Mouse (Mus musculus): ENCODE measurements at regions not wholly inside any gene's neighbourhood (a gene's known extent, or its start where the extent isn't known, plus 50 kb on each side); places are given as distances from the start of the nearest gene placed in this dataset.

DNA sequence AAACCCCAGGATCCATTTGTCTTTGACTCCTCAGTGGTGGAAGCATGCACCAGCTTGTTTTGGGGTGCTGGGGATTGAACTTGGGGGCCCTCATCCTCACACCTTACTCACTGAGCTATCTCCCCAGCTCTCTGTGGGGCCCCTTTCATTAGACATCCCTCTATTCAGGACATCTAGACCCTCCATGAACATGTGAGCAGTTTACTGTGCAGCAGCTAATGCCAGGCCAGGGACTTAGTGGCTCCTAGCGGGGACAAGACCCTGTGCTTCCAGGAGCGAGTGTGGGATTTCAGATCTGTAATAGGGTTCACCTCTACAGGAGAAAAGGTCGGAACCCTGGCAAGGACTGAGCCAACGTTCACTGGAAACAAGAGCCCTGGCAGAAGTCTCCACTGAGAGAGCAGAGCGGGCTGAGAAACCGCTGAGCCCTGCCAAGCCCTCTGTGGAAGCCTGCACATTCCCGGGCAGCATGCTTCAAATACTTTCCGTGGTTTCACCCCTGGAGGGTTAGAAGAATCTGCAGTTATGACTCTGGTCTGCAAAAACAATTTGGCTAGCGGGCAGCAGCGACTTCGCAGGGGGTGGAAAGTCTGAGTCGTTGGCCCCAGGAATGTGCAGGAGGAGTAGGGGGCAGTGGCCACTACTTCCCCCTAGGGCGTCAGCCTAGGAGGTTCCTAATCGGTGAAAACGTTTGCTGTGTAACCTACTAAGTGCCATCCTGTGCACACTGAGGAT, 125.6 kb downstream of the Smad6 start:
- ATAC-seq (ENCODE audit: poor library complexity, severe bottlenecking): no peak

DNA sequence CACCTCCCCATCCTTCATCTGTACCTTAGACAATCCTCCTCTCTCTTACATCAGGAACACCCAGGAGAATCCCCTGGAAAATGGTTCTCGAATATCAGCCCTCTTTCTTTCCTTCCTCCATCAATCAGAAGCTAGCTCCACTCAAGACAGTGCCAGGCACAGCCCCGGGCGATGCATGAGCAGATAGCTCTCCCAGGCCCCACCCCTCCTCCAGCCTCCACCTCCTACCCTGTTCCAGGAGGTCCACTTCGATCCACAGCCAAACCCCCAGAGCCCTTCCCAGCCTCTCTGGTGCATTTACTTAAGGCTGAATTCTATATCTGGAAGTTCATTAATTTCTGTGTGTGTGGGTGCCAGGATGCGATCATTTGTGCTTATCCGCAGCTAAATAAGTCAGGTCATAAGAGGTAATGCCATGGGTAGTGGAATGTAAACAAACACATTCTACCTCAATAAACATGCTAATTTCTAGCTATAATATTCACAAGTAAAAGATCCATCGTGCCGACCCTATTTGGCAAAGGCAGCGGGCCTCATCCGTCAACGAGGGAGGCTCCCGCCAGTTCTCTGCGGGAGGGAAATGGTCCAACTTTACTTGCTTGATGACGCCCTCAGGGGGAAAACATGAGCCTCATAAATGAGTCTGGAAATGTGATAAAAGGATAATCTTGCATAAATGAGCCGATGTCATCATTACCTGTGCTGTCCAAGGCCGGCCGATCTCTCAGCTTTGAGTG, 129.5 kb downstream of the Smad6 start:
- ATAC-seq (ENCODE audit: poor library complexity, severe bottlenecking): no peak

- no peak for ATAC-seq (ENCODE audit: poor library complexity, severe bottlenecking)
These were observed 131.1 kb downstream of the Smad6 start for GRCm38 (mm10) chr9:63890717-63891116.

DNA sequence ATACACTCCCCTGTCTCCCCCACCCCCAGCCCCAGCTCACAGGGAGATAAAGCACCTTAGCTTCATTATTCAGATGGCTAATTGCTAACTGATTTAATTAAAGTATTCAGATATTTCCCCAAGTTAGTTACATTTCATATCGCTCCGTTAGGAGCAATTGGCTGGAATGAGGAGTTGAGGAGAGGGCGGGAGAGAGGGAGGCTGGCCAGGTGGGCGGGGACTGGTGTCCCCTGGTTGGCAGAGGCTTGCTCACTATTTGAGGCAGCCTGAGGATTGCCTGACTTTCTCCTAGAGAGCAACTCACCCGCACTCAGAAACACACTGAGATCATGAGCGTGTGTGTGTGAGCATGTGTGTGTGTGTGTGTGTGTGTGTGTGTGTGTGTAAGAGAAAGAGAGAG, 131.8 kb upstream of the Smad3 start:
- ATAC-seq (ENCODE audit: poor library complexity, severe bottlenecking): no peak

GRCm38 (mm10) chr9:63884971-63885370, 127.2 kb upstream of the Smad3 start:
- no peak for ATAC-seq (ENCODE audit: poor library complexity, severe bottlenecking)

DNA sequence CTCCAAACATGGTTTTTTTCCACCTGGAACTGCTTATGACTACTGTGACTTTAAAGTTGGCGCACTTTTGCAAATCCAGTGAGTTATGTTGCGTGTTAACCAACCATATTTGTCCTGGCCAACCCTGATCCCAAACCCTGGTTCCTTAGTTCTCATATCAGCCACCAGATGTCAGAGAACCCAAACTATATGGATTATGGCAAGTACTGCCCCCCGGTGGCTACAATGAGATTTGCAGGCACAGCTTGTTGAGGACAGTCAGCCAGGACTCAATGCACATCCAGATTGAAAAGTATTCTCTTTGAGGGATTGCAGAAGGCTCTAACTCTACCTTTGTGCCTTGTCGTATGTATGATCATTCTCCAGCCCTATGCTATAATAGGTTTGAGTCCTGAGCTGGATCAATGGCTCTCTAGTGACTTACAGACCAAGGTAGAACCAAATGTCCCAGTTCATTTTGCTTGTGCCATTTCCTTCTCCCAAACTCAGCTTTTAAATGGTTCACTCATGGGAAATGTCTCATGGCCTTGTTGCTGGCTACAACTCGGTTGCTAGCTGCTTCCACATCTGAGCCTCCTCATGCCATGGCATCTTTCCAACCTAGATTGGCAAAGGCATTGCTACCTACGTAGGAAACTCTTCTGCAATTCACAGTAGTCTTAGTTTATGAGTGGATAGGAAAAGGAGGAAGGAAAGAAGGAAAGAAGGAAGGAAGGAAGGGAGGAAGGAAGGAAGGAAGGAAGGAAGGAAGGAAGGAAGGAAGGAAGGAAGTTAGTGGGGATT, 126.1 kb upstream of the Smad3 start:
- ATAC-seq (ENCODE audit: poor library complexity, severe bottlenecking): no peak

DNA sequence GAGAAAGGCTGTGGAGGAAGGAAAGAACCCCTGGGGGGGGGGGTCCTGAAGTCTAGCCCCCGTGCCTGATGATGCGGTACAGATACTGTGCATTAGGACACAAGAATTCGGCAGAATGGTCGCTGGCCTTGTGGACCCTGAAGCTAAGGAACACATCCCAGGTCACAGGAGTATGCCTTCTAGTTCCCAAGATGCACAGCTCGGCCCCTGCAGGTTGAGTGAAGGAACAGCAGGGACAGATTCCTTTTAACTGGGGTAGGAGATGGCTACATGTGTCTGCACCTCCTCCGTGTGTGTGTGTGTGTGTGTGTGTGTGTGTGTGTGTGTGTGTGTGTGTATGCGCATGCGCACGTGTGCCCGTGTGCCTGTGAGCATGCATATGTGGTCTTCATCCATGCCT, 123.9 kb upstream of the Smad3 start:
- no peak for ATAC-seq (ENCODE audit: poor library complexity, severe bottlenecking)

DNA sequence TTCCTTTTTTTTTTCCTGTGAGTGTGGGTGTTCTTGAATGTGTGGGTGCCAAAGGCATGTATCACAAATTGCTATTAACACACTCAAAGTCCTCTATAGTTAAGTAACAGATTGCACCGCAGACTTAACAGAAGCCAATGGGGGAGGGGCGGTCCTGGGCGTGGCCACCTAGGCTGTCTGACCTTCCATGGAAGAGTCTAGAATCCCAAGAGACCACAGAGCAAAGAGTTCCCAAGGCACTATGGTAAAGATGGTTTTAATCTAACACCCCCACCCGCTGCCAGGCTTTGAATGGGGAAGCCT, 123.4 kb upstream of the Smad3 start:
- no peak for ATAC-seq (ENCODE audit: poor library complexity, severe bottlenecking)

DNA sequence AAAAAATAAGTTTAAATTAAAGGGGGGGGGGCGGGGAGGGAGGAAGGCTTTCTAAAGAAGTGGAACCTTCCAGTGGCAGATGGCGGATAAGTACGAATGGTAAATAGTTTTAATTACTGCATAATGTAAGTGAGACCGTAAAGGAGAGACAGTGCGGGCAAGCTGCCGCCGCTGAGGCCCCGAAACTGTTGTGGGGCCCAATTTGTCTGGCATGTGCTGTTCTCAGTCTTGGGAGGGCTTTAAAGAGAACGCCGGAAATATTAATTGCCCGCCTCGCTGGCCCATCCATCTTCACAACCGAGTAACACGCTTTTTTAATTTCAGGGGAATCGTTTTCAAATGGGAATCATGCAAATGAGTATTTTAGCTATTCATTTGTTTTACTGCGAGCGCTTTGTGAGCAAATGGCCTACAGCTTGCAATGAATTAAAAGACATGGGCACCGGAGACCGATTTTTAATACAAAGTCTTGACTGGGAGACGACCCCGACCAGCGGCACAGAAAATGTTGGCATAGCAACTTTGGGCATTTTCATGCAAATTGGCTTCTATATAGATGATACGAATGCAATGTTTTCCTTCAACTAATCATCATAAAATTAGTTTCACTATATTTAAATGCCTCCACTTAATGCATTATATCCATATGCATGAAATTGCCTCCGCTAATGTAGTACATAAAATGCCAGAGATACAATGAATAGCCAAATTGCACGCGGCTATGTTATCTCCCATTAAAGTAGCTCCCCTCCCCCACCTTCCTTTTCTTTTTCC, 122.9 kb upstream of the Smad3 start:
- no peak for ATAC-seq (ENCODE audit: poor library complexity, severe bottlenecking)

DNA sequence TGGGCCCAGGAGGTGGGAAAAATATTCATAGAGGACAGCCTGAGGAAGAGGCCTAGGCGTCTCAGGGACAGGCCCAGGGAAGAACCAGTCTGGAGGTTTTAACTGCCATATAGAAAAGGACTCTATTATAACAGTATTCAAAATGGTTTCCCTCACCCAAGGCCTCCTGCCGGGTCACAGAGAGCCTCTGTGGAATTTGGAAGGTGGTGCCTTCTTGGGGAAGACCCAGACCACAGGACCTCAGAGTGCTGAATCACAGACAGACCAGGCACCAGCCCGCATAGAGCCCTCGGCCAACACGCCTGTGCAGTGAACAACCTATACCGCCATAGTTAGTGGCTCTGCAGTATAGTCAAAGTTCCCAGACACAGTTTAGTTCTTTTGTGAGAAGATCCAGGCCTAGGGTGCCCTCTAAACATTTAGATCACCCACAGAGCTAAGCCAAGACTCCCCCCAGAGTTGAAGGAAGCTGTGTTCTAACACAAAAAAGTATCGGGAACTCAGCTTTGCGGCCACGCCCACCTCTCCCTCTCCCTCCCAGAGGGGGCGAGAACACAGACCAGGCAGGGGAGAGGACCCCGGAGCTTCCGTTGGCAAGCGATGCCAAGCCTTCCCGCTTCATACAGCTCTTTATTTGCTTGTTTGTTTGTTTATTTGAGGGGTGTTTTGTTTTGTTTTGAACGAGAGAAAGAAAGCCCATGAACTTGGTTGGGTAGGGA, 122.1 kb upstream of the Smad3 start:
- ATAC-seq (ENCODE audit: poor library complexity, severe bottlenecking): no peak

DNA sequence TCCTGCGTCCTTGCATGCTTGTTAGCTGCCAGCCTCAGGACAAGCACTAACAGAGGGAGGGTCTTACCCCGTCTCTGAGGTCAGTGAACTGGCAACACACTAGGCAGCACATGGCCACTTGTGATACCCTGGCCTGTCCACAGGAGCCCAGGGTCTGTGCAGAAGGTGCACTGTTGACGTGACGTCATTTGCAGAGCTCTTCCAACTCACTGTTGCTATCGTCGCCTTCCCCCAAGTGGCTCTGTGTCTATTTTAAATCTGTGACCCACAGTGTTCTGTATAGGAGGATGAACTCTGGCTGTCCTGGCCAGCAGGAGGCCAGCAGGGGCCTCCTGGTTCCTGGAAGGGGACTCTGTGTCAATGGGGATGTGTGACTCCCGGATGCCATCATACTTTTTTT, 120.1 kb upstream of the Smad3 start:
- ATAC-seq (ENCODE audit: poor library complexity, severe bottlenecking): no peak

DNA sequence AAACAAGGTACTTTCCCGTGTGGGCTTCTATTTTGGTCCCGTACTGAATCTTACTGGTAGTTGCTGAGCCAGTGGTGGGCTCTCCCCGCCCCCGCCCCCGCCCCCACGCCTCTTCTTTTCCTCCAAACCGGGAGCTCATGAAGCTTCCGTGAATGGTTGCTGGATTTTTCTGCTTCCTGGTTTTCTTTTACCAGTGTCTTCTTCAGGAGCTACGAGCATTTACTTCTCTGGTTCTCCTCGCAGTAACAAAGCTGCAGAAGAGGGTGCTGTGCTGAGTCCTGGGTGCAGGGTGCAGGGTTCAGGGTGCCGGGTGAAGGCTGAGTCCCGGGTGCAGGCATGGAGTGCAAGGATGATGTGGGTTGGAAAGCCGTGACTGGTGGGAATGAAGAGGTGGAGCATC, 119.1 kb upstream of the Smad3 start:
- no peak for ATAC-seq (ENCODE audit: poor library complexity, severe bottlenecking)

DNA sequence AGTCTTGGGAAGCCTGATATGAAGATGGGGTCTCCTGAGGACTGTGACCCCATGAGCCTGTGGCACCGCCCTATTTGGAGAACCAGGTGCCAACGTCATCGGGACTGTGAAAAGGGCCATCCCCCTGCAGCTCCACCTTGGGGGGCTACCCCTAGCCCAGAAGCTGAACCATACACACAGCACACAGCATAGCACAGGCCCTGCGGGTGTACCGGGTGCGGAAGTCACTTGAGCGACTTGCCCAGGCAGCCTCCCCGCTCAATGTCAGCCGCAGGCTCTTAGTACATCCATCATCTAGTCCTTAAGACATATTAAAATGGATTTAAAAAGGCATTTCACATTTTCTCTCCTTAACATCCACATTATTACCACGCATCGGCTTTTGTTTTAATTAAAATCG, 118.2 kb upstream of the Smad3 start:
- no peak for ATAC-seq (ENCODE audit: poor library complexity, severe bottlenecking)

GRCm38 (mm10) chr9:63875193-63875592, 117.4 kb upstream of the Smad3 start:
- ATAC-seq (ENCODE audit: poor library complexity, severe bottlenecking): no peak

GRCm38 (mm10) chr9:63864350-63864749, 106.6 kb upstream of the Smad3 start:
- no peak for ATAC-seq (ENCODE audit: poor library complexity, severe bottlenecking)

GRCm38 (mm10) chr9:63863328-63863727, 105.5 kb upstream of the Smad3 start:
- no peak for ATAC-seq (ENCODE audit: poor library complexity, severe bottlenecking)

DNA sequence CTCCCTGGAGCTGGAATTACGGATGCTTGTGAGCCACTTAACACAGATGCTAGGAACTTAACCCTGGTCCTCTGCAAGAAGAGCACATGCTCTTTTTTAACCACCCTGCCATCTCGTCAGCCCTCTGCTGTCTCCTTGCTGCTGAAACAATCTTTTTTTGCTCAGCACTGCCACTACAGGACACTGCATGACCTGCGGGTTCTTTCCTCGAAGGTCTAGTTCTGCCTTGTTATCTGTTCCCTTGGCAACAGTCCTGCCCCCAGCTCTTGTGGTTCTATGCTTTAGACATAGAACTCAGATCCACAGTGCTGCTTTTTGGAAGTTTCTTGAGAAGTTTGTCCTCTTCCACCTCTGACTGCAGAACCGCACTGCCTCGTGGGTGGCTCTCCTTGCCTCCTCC, 104.6 kb upstream of the Smad3 start:
- ATAC-seq (ENCODE audit: poor library complexity, severe bottlenecking): no peak

DNA sequence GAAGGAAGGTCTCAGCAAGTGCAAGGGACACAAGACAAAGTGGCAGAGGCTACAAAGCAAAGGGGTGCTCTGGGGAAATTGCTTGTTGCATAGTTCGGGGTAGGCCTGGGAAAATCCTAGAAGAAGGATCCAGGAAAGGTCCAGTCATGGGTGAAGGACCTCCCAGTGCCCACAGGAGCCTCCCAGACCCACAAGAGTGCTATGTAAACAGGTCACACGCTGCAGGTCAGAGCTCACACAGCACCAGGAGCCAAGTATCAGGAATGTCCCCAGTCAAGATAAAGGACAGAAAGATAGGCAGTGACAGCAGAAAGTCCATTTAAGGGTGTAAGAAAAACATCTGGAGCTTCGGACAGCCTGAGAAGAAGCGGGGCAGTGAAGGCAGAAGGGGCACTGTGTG, 103.6 kb upstream of the Smad3 start:
- no peak for ATAC-seq (ENCODE audit: poor library complexity, severe bottlenecking)

GRCm38 (mm10) chr9:63860196-63860595, 102.4 kb upstream of the Smad3 start:
- no peak for ATAC-seq (ENCODE audit: poor library complexity, severe bottlenecking)

GRCm38 (mm10) chr9:63856065-63856736, 98.4 kb upstream of the Smad3 start:
- ATAC-seq (ENCODE audit: poor library complexity, severe bottlenecking): no peak

All from megakaryocyte, adult 5-6 weeks (primary cell).